Mouse (Mus musculus): ENCODE measurements around the gene Znfx1. TPM values are rescaled to one million over a fixed set of nuclear protein-coding genes. Genes with fewer than 3 reads are reported as not detected.

The Znfx1 gene
- polyA plus RNA-seq, 1 experiment from 2014 or later = 10.2 TPM

GRCm38 (mm10) chr2:167048698-167049358, 14.0 kb downstream of the Znfx1 start:
- H3K4me3 ChIP-seq (ENCODE audit: low read depth, low read length) = no peak overlapping the region
- H3K4me1 ChIP-seq (ENCODE audit: control insufficient read depth, insufficient read depth, low read length) = no peaks in the 10 kb centered on the region
- no peak for DNase-seq (ENCODE audit: low spot score)
- H3K9me3 ChIP-seq (ENCODE audit: control insufficient read depth, low read length) = no peaks in the 10 kb centered on the region
- ATAC-seq (ENCODE audit: low read depth) = no peak
- H3K27me3 ChIP-seq (replicated peaks; ENCODE audit: control insufficient read depth, insufficient read depth, low read length) = no peaks in the 10 kb centered on the region
- no peak overlapping the region for H3K27ac ChIP-seq (replicated peaks; ENCODE audit: low read depth, low read length)
- H3K9ac ChIP-seq (ENCODE audit: low read depth, low read length) = no peak overlapping the region
- WGBS = 86% methylated on average over 8 of the region's 8 CpGs
- H3K4me2 ChIP-seq (ENCODE audit: low read depth, low read length) = no peak overlapping the region
- peaks cover 75% of the 10 kb centered on the region for H3K36me3 ChIP-seq (ENCODE audit: control insufficient read depth, insufficient read depth, low read length)

GRCm38 (mm10) chr2:167048223-167048622, 14.6 kb downstream of the Znfx1 start:
- Histone ChIP-seq H3K4me2 (ENCODE audit: low read depth, low read length) (no peak overlapping the region), H3K27ac (replicated peaks; ENCODE audit: low read depth, low read length) (no peak overlapping the region), H3K4me1 (ENCODE audit: control insufficient read depth, insufficient read depth, low read length) (no peaks in the 10 kb centered on the region), H3K9me3 (ENCODE audit: control insufficient read depth, low read length) (no peaks in the 10 kb centered on the region), H3K9ac (ENCODE audit: low read depth, low read length) (no peak overlapping the region), H3K36me3 (ENCODE audit: control insufficient read depth, insufficient read depth, low read length) (peaks cover 81% of the 10 kb centered on the region), H3K27me3 (replicated peaks; ENCODE audit: control insufficient read depth, insufficient read depth, low read length) (no peaks in the 10 kb centered on the region), H3K4me3 (ENCODE audit: low read depth, low read length) (no peak overlapping the region)
- DNase-seq (ENCODE audit: low spot score) (no peak), ATAC-seq (ENCODE audit: low read depth) (no peak)
- 89% methylated on average over 10 of the region's 10 CpGs for WGBS

- no peak overlapping the region for H3K4me3 ChIP-seq (ENCODE audit: low read depth, low read length)
- no peaks in the 10 kb centered on the region for H3K9me3 ChIP-seq (ENCODE audit: control insufficient read depth, low read length)
- peaks cover 96% of the 10 kb centered on the region for H3K36me3 ChIP-seq (ENCODE audit: control insufficient read depth, insufficient read depth, low read length)
- H3K27me3 ChIP-seq (replicated peaks; ENCODE audit: control insufficient read depth, insufficient read depth, low read length) = no peaks in the 10 kb centered on the region
- 90% methylated on average over 12 of the region's 12 CpGs for WGBS
- ATAC-seq (ENCODE audit: low read depth) (no peak), DNase-seq (ENCODE audit: low spot score) (no peak)
- H3K27ac ChIP-seq (replicated peaks; ENCODE audit: low read depth, low read length) = no peak overlapping the region
- H3K4me2 ChIP-seq (ENCODE audit: low read depth, low read length) = no peak overlapping the region
- no peaks in the 10 kb centered on the region for H3K4me1 ChIP-seq (ENCODE audit: control insufficient read depth, insufficient read depth, low read length)
- no peak overlapping the region for H3K9ac ChIP-seq (ENCODE audit: low read depth, low read length)
These were observed 19.3 kb downstream of the Znfx1 start for GRCm38 (mm10) chr2:167043400-167044121.

- H3K9me3 ChIP-seq (ENCODE audit: control insufficient read depth, low read length) = no peaks in the 10 kb centered on the region
- ATAC-seq (ENCODE audit: low read depth) (no peak), DNase-seq (ENCODE audit: low spot score) (no peak)
- WGBS = 88% methylated on average over 8 of the region's 8 CpGs
- H3K4me1 ChIP-seq (ENCODE audit: control insufficient read depth, insufficient read depth, low read length) = no peaks in the 10 kb centered on the region
- H3K27me3 ChIP-seq (replicated peaks; ENCODE audit: control insufficient read depth, insufficient read depth, low read length) = no peaks in the 10 kb centered on the region
- no peak overlapping the region for H3K27ac ChIP-seq (replicated peaks; ENCODE audit: low read depth, low read length)
- H3K36me3 ChIP-seq (ENCODE audit: control insufficient read depth, insufficient read depth, low read length) = peaks cover 100% of the 10 kb centered on the region
- no peak overlapping the region for H3K4me2 ChIP-seq (ENCODE audit: low read depth, low read length)
- H3K9ac ChIP-seq (ENCODE audit: low read depth, low read length) = no peak overlapping the region
- no peak overlapping the region for H3K4me3 ChIP-seq (ENCODE audit: low read depth, low read length)
These were observed 23.4 kb downstream of the Znfx1 start for GRCm38 (mm10) chr2:167039386-167039785.

GRCm38 (mm10) chr2:167038716-167039115, 24.1 kb downstream of the Znfx1 start:
- no peak for ATAC-seq (ENCODE audit: low read depth)
- DNase-seq (ENCODE audit: low spot score) = no peak
- no peak overlapping the region for H3K4me3 ChIP-seq (ENCODE audit: low read depth, low read length)
- no peaks in the 10 kb centered on the region for H3K27me3 ChIP-seq (replicated peaks; ENCODE audit: control insufficient read depth, insufficient read depth, low read length)
- H3K9ac ChIP-seq (ENCODE audit: low read depth, low read length) = no peak overlapping the region
- H3K27ac ChIP-seq (replicated peaks; ENCODE audit: low read depth, low read length) = no peak overlapping the region
- peaks cover 100% of the 10 kb centered on the region for H3K36me3 ChIP-seq (ENCODE audit: control insufficient read depth, insufficient read depth, low read length)
- WGBS = 90% methylated on average over 7 of the region's 7 CpGs
- no peak overlapping the region for H3K4me2 ChIP-seq (ENCODE audit: low read depth, low read length)
- no peaks in the 10 kb centered on the region for H3K9me3 ChIP-seq (ENCODE audit: control insufficient read depth, low read length)
- no peaks in the 10 kb centered on the region for H3K4me1 ChIP-seq (ENCODE audit: control insufficient read depth, insufficient read depth, low read length)

- no peak overlapping the region for H3K27ac ChIP-seq (replicated peaks; ENCODE audit: low read depth, low read length)
- no peak for DNase-seq (ENCODE audit: low spot score)
- ATAC-seq (ENCODE audit: low read depth) = no peak
- WGBS = 85% methylated on average over 6 of the region's 6 CpGs
- no peaks in the 10 kb centered on the region for H3K4me1 ChIP-seq (ENCODE audit: control insufficient read depth, insufficient read depth, low read length)
- H3K4me3 ChIP-seq (ENCODE audit: low read depth, low read length) = no peak overlapping the region
- H3K36me3 ChIP-seq (ENCODE audit: control insufficient read depth, insufficient read depth, low read length) = peaks cover 100% of the 10 kb centered on the region
- no peaks in the 10 kb centered on the region for H3K27me3 ChIP-seq (replicated peaks; ENCODE audit: control insufficient read depth, insufficient read depth, low read length)
- no peak overlapping the region for H3K9ac ChIP-seq (ENCODE audit: low read depth, low read length)
- no peak overlapping the region for H3K4me2 ChIP-seq (ENCODE audit: low read depth, low read length)
- H3K9me3 ChIP-seq (ENCODE audit: control insufficient read depth, low read length) = no peaks in the 10 kb centered on the region
These were observed 24.5 kb downstream of the Znfx1 start for GRCm38 (mm10) chr2:167038297-167038696.

GRCm38 (mm10) chr2:167037710-167038109, 25.1 kb downstream of the Znfx1 start:
- no peak overlapping the region for H3K4me3 ChIP-seq (ENCODE audit: low read depth, low read length)
- H3K4me2 ChIP-seq (ENCODE audit: low read depth, low read length) = no peak overlapping the region
- 97% methylated on average over 12 of the region's 12 CpGs for WGBS
- no peaks in the 10 kb centered on the region for H3K27me3 ChIP-seq (replicated peaks; ENCODE audit: control insufficient read depth, insufficient read depth, low read length)
- ATAC-seq (ENCODE audit: low read depth) (no peak), DNase-seq (ENCODE audit: low spot score) (no peak)
- no peaks in the 10 kb centered on the region for H3K9me3 ChIP-seq (ENCODE audit: control insufficient read depth, low read length)
- H3K36me3 ChIP-seq (ENCODE audit: control insufficient read depth, insufficient read depth, low read length) = peaks cover 97% of the 10 kb centered on the region
- H3K27ac ChIP-seq (replicated peaks; ENCODE audit: low read depth, low read length) = no peak overlapping the region
- no peaks in the 10 kb centered on the region for H3K4me1 ChIP-seq (ENCODE audit: control insufficient read depth, insufficient read depth, low read length)
- no peak overlapping the region for H3K9ac ChIP-seq (ENCODE audit: low read depth, low read length)

GRCm38 (mm10) chr2:167030507-167030906, 32.3 kb downstream of the Znfx1 start:
- ATAC-seq (ENCODE audit: low read depth) (no peak), DNase-seq (ENCODE audit: low spot score) (no peak)
- Histone ChIP-seq H3K36me3 (ENCODE audit: control insufficient read depth, insufficient read depth, low read length) (peaks cover 92% of the 10 kb centered on the region), H3K4me3 (ENCODE audit: low read depth, low read length) (no peak overlapping the region), H3K27ac (replicated peaks; ENCODE audit: low read depth, low read length) (no peak overlapping the region), H3K27me3 (replicated peaks; ENCODE audit: control insufficient read depth, insufficient read depth, low read length) (no peaks in the 10 kb centered on the region), H3K9ac (ENCODE audit: low read depth, low read length) (no peak overlapping the region), H3K4me1 (ENCODE audit: control insufficient read depth, insufficient read depth, low read length) (no peaks in the 10 kb centered on the region), H3K4me2 (ENCODE audit: low read depth, low read length) (no peak overlapping the region), H3K9me3 (ENCODE audit: control insufficient read depth, low read length) (no peaks in the 10 kb centered on the region)
- 91% methylated on average over 4 of the region's 4 CpGs for WGBS

- peaks cover 88% of the 10 kb centered on the region for H3K36me3 ChIP-seq (ENCODE audit: control insufficient read depth, insufficient read depth, low read length)
These were observed 34.3 kb downstream of the Znfx1 start for GRCm38 (mm10) chr2:167028553-167028952.

More at GRCm38 (mm10) chr2:167028553-167028952, 34.3 kb downstream of the Znfx1 start:
- no peak overlapping the region for H3K9ac ChIP-seq (ENCODE audit: low read depth, low read length)
- no peaks in the 10 kb centered on the region for H3K9me3 ChIP-seq (ENCODE audit: control insufficient read depth, low read length)
- H3K27ac ChIP-seq (replicated peaks; ENCODE audit: low read depth, low read length) = no peak overlapping the region
- no peak for ATAC-seq (ENCODE audit: low read depth)
- H3K4me1 ChIP-seq (ENCODE audit: control insufficient read depth, insufficient read depth, low read length) = no peaks in the 10 kb centered on the region
- no peak overlapping the region for H3K4me2 ChIP-seq (ENCODE audit: low read depth, low read length)
- 95% methylated on average over 7 of the region's 7 CpGs for WGBS
- DNase-seq (ENCODE audit: low spot score) = no peak
- no peak overlapping the region for H3K4me3 ChIP-seq (ENCODE audit: low read depth, low read length)
- no peaks in the 10 kb centered on the region for H3K27me3 ChIP-seq (replicated peaks; ENCODE audit: control insufficient read depth, insufficient read depth, low read length)
